8 mouse cellular contexts compared by ENCODE assay signal in the genomic region with DNA sequence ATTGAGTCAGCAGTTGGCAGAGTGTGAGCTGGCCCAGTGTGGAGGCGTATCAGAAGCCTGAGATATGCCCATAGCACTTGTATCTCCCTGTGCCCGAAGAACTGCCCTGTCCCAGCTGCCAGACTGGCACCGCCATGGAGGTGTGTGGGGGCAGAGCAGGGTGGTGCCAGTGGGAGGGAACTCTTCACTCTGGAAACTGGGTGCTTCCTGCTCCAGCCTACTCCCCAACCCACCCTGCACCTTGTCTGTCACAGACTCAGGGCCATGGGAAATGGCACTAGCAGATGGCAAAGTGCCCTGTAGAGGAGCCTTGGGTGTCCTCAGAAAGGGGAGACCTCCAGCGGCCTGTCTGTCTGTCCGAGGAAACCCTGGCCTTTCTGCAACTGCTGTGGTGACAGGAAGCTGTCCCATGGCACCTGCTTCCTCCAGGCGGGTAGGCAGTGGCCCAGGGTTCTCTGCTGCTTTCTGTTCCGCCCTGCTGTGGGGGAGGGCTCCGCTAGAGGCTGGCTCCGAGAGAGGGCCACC. TPM values are rescaled to one million over a fixed set of nuclear protein-coding genes. Genes with fewer than 3 reads are reported as not detected.
DNase-seq lines count a peak whose midpoint lies in the region; ATAC-seq and TF ChIP-seq lines count a peak whose summit lies in the region.

No protein-coding gene starts in this region.

- WGBS in heart, embryonic 10.5 days: 38% methylated on average over 9 of the region's 9 CpGs
- WGBS in liver, embryonic 14.5 days (ENCODE audit: insufficient replicate concordance): 35% methylated on average over 9 of the region's 9 CpGs
- WGBS in hindbrain, embryonic 16.5 days: 77% methylated on average over 8 of the region's 9 CpGs
- 81% methylated on average over 9 of the region's 9 CpGs for WGBS in midbrain, embryonic 16.5 days

- no peak for TF ChIP-seq CTCF in liver, embryonic 14.5 days (IDR thresholded peaks at IDR 0.05; ENCODE audit: low read depth)

- H3K27ac ChIP-seq in heart, embryonic 10.5 days: peak overlapping the region; percentile 91
- H3K27ac ChIP-seq in liver, embryonic 14.5 days: no peak overlapping the region
- no peak overlapping the region for H3K27ac ChIP-seq in hindbrain, embryonic 16.5 days (ENCODE audit: low read depth, low read length)
- H3K27ac ChIP-seq in midbrain, embryonic 16.5 days (ENCODE audit: low read length): no peak overlapping the region

- no peaks in the 10 kb centered on the region for H3K9me3 ChIP-seq in heart, embryonic 10.5 days
- no peaks in the 10 kb centered on the region for H3K9me3 ChIP-seq in liver, embryonic 14.5 days (ENCODE audit: control insufficient read depth, low read length)
- no peaks in the 10 kb centered on the region for H3K9me3 ChIP-seq in hindbrain, embryonic 16.5 days (ENCODE audit: control insufficient read depth, low read length)
- H3K9me3 ChIP-seq in midbrain, embryonic 16.5 days (replicated peaks; ENCODE audit: control insufficient read depth, low read length, poor library complexity, severe bottlenecking): no peaks in the 10 kb centered on the region

- H3K9ac ChIP-seq in liver, embryonic 14.5 days (replicated peaks): no peak overlapping the region
- H3K9ac ChIP-seq in hindbrain, embryonic 16.5 days (ENCODE audit: low read depth, low read length): no peak overlapping the region
- no peak overlapping the region for H3K9ac ChIP-seq in midbrain, embryonic 16.5 days (ENCODE audit: low read depth, low read length)

- ATAC-seq in liver, embryonic 14.5 days (ENCODE audit: insufficient read depth): peak; percentile 10; the same call in 1 of the 2 replicates
- ATAC-seq in hindbrain, embryonic 16.5 days: no peak
- no peak for ATAC-seq in midbrain, embryonic 16.5 days

- peak overlapping the region; percentile 57 for H3K4me2 ChIP-seq in liver, embryonic 14.5 days (ENCODE audit: low read depth)
- H3K4me2 ChIP-seq in hindbrain, embryonic 16.5 days (ENCODE audit: low read length): no peak overlapping the region
- no peak overlapping the region for H3K4me2 ChIP-seq in midbrain, embryonic 16.5 days (ENCODE audit: low read length)

- H3K27me3 ChIP-seq in heart, embryonic 10.5 days (ENCODE audit: insufficient read depth, poor library complexity, severe bottlenecking): no peaks in the 10 kb centered on the region
- no peaks in the 10 kb centered on the region for H3K27me3 ChIP-seq in liver, embryonic 14.5 days (ENCODE audit: control insufficient read depth, insufficient read depth, low read length)
- no peaks in the 10 kb centered on the region for H3K27me3 ChIP-seq in hindbrain, embryonic 16.5 days (replicated peaks; ENCODE audit: control insufficient read depth, insufficient read depth, low read length)
- no peaks in the 10 kb centered on the region for H3K27me3 ChIP-seq in midbrain, embryonic 16.5 days (ENCODE audit: control insufficient read depth, insufficient read depth, low read depth, low read length)

- H3K36me3 ChIP-seq in heart, embryonic 10.5 days: peaks cover 7% of the 10 kb centered on the region; the same call in 1 of the 2 replicates
- H3K36me3 ChIP-seq in liver, embryonic 14.5 days (replicated peaks; ENCODE audit: control insufficient read depth, insufficient read depth, low read depth): no peaks in the 10 kb centered on the region
- H3K36me3 ChIP-seq in hindbrain, embryonic 16.5 days (ENCODE audit: control insufficient read depth, insufficient read depth, low read length): no peaks in the 10 kb centered on the region
- H3K36me3 ChIP-seq in midbrain, embryonic 16.5 days (ENCODE audit: control insufficient read depth, insufficient read depth, low read length): no peaks in the 10 kb centered on the region

- peak overlapping the region; percentile 67 for H3K4me3 ChIP-seq in heart, embryonic 10.5 days
- H3K4me3 ChIP-seq in liver, embryonic 14.5 days (ENCODE audit: insufficient read depth in 1 of 2, low read depth in 2 of 2, low read length in 2 of 2): no peak overlapping the region
- H3K4me3 ChIP-seq in hindbrain, embryonic 16.5 days (ENCODE audit: low read length): no peak overlapping the region
- H3K4me3 ChIP-seq in midbrain, embryonic 16.5 days (ENCODE audit: low read depth, low read length): no peak overlapping the region

- peak; percentile 72 to 74 for DNase-seq in spleen, adult 18-20 months
- DNase-seq in spleen, adult 12 weeks (ENCODE audit: low spot score): no peak
- DNase-seq in heart, embryonic 10.5 days (ENCODE audit: low spot score): no peak
- no peak for DNase-seq in liver, embryonic 14.5 days (ENCODE audit: low read depth in 3 of 3, low spot score in 3 of 3)
- DNase-seq in spleen, postnatal 10 days (ENCODE audit: low spot score in 2 of 2): peak; percentile 43 to 76
- DNase-seq in urinary bladder, postnatal 4 days (ENCODE audit: low spot score in 2 of 2): no peak

- H3K4me1 ChIP-seq in heart, embryonic 10.5 days: peaks cover 78% of the 10 kb centered on the region
- peaks cover 14 to 17% of the 10 kb centered on the region in 2 experiments for H3K4me1 ChIP-seq in liver, embryonic 14.5 days (replicated peaks; ENCODE audit: control insufficient read depth in 2 of 2, insufficient read depth in 2 of 2, low read length in 1 of 2)
- H3K4me1 ChIP-seq in hindbrain, embryonic 16.5 days (ENCODE audit: control insufficient read depth, insufficient read depth, low read depth, low read length): peaks cover 12% of the 10 kb centered on the region
- peaks cover 2% of the 10 kb centered on the region; the same call in 1 of the 2 replicates for H3K4me1 ChIP-seq in midbrain, embryonic 16.5 days (ENCODE audit: control insufficient read depth, insufficient read depth, low read length)

- no peak for TF ChIP-seq EP300 in liver, embryonic 14.5 days (IDR thresholded peaks at IDR 0.05; ENCODE audit: low read depth)

RNA-seq across cellular contexts. Expression of gene Gm10277, which starts 14.9 kb away (rescaled TPM):
- 1.1 and 1.6 TPM in 2 replicates for polyA plus RNA-seq in heart, embryonic 10.5 days (2016; fragmentation: Nextera tagmentation; extraction: Ambion mirVana)
- polyA plus RNA-seq in liver, embryonic 14.5 days (2012; rRNA removed): not detected in 2 replicates
- 0.11 and 0.18 TPM in 2 replicates for polyA plus RNA-seq in liver, embryonic 14.5 days (2014; fragmentation: Nextera tagmentation; extraction: Ambion mirVana)
- 1.6 and 1.7 TPM in 2 replicates for polyA plus RNA-seq in hindbrain, embryonic 16.5 days (2015; fragmentation: Nextera tagmentation; extraction: Ambion mirVana)
- 2.0 and 2.5 TPM in 2 replicates for polyA plus RNA-seq in midbrain, embryonic 16.5 days (2015; fragmentation: Nextera tagmentation; extraction: Ambion mirVana)

RNA-seq across cellular contexts. Expression of gene Myo18a, which starts 39.4 kb away (rescaled TPM):
- polyA plus RNA-seq in heart, embryonic 10.5 days (2016; fragmentation: Nextera tagmentation; extraction: Ambion mirVana): 95.5 and 153 TPM in 2 replicates
- polyA plus RNA-seq in liver, embryonic 14.5 days (2012; rRNA removed): 10.6 and 15.4 TPM in 2 replicates
- 13.5 and 14.3 TPM in 2 replicates for polyA plus RNA-seq in liver, embryonic 14.5 days (2014; fragmentation: Nextera tagmentation; extraction: Ambion mirVana)
- polyA plus RNA-seq in hindbrain, embryonic 16.5 days (2015; fragmentation: Nextera tagmentation; extraction: Ambion mirVana): 35.1 and 44.0 TPM in 2 replicates
- 46.8 and 55.4 TPM in 2 replicates for polyA plus RNA-seq in midbrain, embryonic 16.5 days (2015; fragmentation: Nextera tagmentation; extraction: Ambion mirVana)

Comparison
In these comparisons a context has a peak if more than half of its experiments do, and no peak if none do; other contexts are left out.
1. DNase-seq: peak in spleen, adult 18-20 months (2 of 2) and spleen, postnatal 10 days (2 of 2); none in spleen, adult 12 weeks (single experiment), heart, embryonic 10.5 days (single experiment), liver, embryonic 14.5 days (0 of 3) and urinary bladder, postnatal 4 days (0 of 2).